Mouse (Mus musculus): ENCODE measurements around the gene Slc22a18. TPM values are rescaled to one million over a fixed set of nuclear protein-coding genes. Genes with fewer than 3 reads are reported as not detected.

The Slc22a18 gene
- total and polyA plus RNA-seq, 2 experiments = 64.4 to 344 TPM

GRCm38 (mm10) chr7:143460874-143461273 is 12.7 kb upstream of the Slc22a18 start, which contains the start of gene Cdkn1c:
Cdkn1c (minus strand) TSS chr7:143461050.
- no peaks in the 10 kb centered on the region for H3K36me3 ChIP-seq (ENCODE audit: control insufficient read depth, insufficient read depth, low read length)
- no peaks in the 10 kb centered on the region; the same call in 1 of the 2 replicates for H3K4me1 ChIP-seq (ENCODE audit: control insufficient read depth, insufficient read depth, low read length)
- peak within 1 kb of the TSS; percentile 62 for H3K9ac ChIP-seq (ENCODE audit: low read depth, low read length)
- TF ChIP-seq POLR2A (IDR thresholded peaks at IDR 0.05; ENCODE audit: extremely low read depth, insufficient read depth, low read length) (peak; percentile 46; the same call in 1 of the 2 replicates), CTCF (IDR thresholded peaks at IDR 0.05; ENCODE audit: low read depth, low read length) (no peak)
- DNase-seq (ENCODE audit: extremely low read depth, low read depth, low spot score) = peak; percentile 48
- H3K4me3 ChIP-seq (ENCODE audit: insufficient read depth, low read depth, low read length) = peak within 1 kb of the TSS; percentile 68
- H3K79me2 ChIP-seq (ENCODE audit: control insufficient read depth, insufficient read depth, low read length) = no peaks in the 10 kb centered on the region
- 22% methylated on average over 48 of the region's 48 CpGs for WGBS
- H3K27me3 ChIP-seq (ENCODE audit: control insufficient read depth, insufficient read depth, low read length) = peaks cover 24% of the 10 kb centered on the region
- no peak within 1 kb of the TSS for H3K27ac ChIP-seq (replicated peaks; ENCODE audit: insufficient read depth, low read depth, low read length)

DNA sequence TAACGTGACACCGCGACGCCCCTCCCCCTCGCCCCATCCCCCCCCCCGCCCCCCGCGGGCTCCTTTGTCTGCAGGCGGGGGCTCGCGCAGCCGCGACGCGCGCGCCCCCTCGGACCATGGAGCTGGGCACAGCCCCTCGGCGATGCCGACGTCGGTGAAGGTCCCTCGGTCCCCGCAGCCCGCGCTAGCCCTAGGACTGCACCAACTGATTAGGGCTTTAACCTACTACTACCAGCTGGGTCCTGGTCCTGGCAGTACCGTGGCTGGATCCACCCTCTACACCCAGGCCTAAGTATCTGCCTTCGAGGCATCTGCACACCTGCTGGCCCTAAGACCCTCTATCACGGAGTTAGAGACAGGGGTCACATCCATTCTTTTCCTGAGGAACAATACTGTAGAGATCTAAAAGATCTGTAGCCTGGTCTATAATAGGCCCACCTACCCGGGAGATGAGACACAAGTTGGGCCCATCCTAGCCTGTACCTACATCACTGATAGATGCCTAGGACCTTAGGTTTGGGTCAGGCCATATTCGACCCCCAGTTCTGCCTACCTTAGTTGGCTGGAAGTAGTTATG is 12.2 kb upstream of the Slc22a18 start:
- no peak for TF ChIP-seq CTCF (IDR thresholded peaks at IDR 0.05; ENCODE audit: low read depth, low read length)
- TF ChIP-seq POLR2A (IDR thresholded peaks at IDR 0.05; ENCODE audit: extremely low read depth, insufficient read depth, low read length) = no peak
- Histone ChIP-seq H3K27me3 (ENCODE audit: control insufficient read depth, insufficient read depth, low read length) (peaks cover 24% of the 10 kb centered on the region), H3K36me3 (ENCODE audit: control insufficient read depth, insufficient read depth, low read length) (no peaks in the 10 kb centered on the region), H3K79me2 (ENCODE audit: control insufficient read depth, insufficient read depth, low read length) (no peaks in the 10 kb centered on the region), H3K4me3 (ENCODE audit: insufficient read depth, low read depth, low read length) (peak overlapping the region; percentile 31; the same call in 1 of the 2 replicates), H3K9ac (ENCODE audit: low read depth, low read length) (no peak overlapping the region), H3K27ac (replicated peaks; ENCODE audit: insufficient read depth, low read depth, low read length) (no peak overlapping the region), H3K4me1 (ENCODE audit: control insufficient read depth, insufficient read depth, low read length) (no peaks in the 10 kb centered on the region; the same call in 1 of the 2 replicates)
- no peak for DNase-seq (ENCODE audit: extremely low read depth, low read depth, low spot score)
- 40% methylated on average over 27 of the region's 32 CpGs for WGBS

DNA sequence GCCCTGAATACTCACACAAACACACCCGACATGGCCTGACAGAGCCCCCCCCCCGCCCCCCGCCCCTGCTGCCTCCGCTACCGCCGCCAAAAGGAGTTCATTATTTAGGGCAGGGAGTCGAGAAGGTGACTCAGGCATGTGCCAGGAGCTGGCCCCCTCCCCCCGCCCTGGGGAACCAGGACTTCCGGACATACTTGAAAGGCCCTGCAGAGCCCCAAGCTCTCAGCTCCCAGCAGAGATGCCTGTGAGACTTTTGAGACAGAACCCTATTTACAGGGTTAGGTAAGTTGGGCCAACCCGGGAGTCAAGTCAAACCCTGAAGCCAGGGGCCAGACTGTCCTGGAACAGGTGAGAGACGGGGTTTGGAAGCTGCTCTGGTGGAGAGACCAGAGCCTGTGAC is 11.6 kb upstream of the Slc22a18 start:
- WGBS = 83% methylated on average over 11 of the region's 11 CpGs
- Histone ChIP-seq H3K4me3 (ENCODE audit: insufficient read depth, low read depth, low read length) (no peak overlapping the region), H3K9ac (ENCODE audit: low read depth, low read length) (no peak overlapping the region), H3K27me3 (ENCODE audit: control insufficient read depth, insufficient read depth, low read length) (peaks cover 24% of the 10 kb centered on the region), H3K4me1 (ENCODE audit: control insufficient read depth, insufficient read depth, low read length) (no peaks in the 10 kb centered on the region; the same call in 1 of the 2 replicates), H3K27ac (replicated peaks; ENCODE audit: insufficient read depth, low read depth, low read length) (no peak overlapping the region), H3K79me2 (ENCODE audit: control insufficient read depth, insufficient read depth, low read length) (no peaks in the 10 kb centered on the region), H3K36me3 (ENCODE audit: control insufficient read depth, insufficient read depth, low read length) (no peaks in the 10 kb centered on the region)
- no peak for DNase-seq (ENCODE audit: extremely low read depth, low read depth, low spot score)
- TF ChIP-seq CTCF (IDR thresholded peaks at IDR 0.05; ENCODE audit: low read depth, low read length) (no peak), POLR2A (IDR thresholded peaks at IDR 0.05; ENCODE audit: extremely low read depth, insufficient read depth, low read length) (no peak)

GRCm38 (mm10) chr7:143462516-143462915 is 11.0 kb upstream of the Slc22a18 start:
- TF ChIP-seq POLR2A (IDR thresholded peaks at IDR 0.05; ENCODE audit: extremely low read depth, insufficient read depth, low read length) (no peak), CTCF (IDR thresholded peaks at IDR 0.05; ENCODE audit: low read depth, low read length) (no peak)
- H3K27ac ChIP-seq (replicated peaks; ENCODE audit: insufficient read depth, low read depth, low read length) = no peak overlapping the region
- peaks cover 24% of the 10 kb centered on the region for H3K27me3 ChIP-seq (ENCODE audit: control insufficient read depth, insufficient read depth, low read length)

DNA sequence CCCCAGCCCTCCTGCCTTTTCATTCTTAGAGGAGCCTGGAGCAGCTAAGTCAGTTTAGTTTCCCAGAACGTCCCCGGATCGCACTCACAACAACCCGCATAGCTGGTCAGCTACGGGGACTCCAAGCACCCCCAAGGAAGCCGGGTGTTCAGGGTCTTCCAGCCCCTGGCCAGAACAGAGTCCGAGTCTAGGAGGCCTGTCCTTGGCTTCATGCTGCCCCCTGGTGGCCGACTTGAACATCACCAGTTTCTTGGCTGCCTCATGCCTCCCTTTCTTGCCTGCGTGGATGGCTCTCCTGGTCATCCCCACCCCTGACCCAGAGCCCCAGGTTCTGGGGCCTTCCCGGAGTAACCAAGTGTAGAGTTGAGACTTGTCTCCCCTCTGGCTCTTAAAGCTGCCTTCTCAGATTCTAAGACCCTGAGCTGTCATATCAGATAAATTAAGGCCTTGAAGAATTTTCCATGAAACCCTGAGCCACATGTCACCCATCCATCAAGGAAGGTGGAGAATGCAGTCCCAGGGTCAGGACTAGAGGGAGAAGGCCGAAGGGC is 9.6 kb upstream of the Slc22a18 start:
- Histone ChIP-seq H3K36me3 (ENCODE audit: control insufficient read depth, insufficient read depth, low read length) (no peaks in the 10 kb centered on the region), H3K27ac (replicated peaks; ENCODE audit: insufficient read depth, low read depth, low read length) (no peak overlapping the region), H3K27me3 (ENCODE audit: control insufficient read depth, insufficient read depth, low read length) (peaks cover 22% of the 10 kb centered on the region), H3K4me3 (ENCODE audit: insufficient read depth, low read depth, low read length) (no peak overlapping the region), H3K79me2 (ENCODE audit: control insufficient read depth, insufficient read depth, low read length) (no peaks in the 10 kb centered on the region), H3K9ac (ENCODE audit: low read depth, low read length) (no peak overlapping the region), H3K4me1 (ENCODE audit: control insufficient read depth, insufficient read depth, low read length) (no peaks in the 10 kb centered on the region; the same call in 1 of the 2 replicates)
- peak; percentile 92 for TF ChIP-seq CTCF (IDR thresholded peaks at IDR 0.05; ENCODE audit: low read depth, low read length)
- TF ChIP-seq POLR2A (IDR thresholded peaks at IDR 0.05; ENCODE audit: extremely low read depth, insufficient read depth, low read length) = no peak
- 28% methylated on average over 11 of the region's 11 CpGs for WGBS
- DNase-seq (ENCODE audit: extremely low read depth, low read depth, low spot score) = peak; percentile 33

More at GRCm38 (mm10) chr7:143462516-143462915, 11.0 kb upstream of the Slc22a18 start:
- no peaks in the 10 kb centered on the region for H3K36me3 ChIP-seq (ENCODE audit: control insufficient read depth, insufficient read depth, low read length)
- H3K4me1 ChIP-seq (ENCODE audit: control insufficient read depth, insufficient read depth, low read length) = no peaks in the 10 kb centered on the region; the same call in 1 of the 2 replicates
- 87% methylated on average over 5 of the region's 5 CpGs for WGBS
- H3K79me2 ChIP-seq (ENCODE audit: control insufficient read depth, insufficient read depth, low read length) = no peaks in the 10 kb centered on the region
- no peak overlapping the region for H3K4me3 ChIP-seq (ENCODE audit: insufficient read depth, low read depth, low read length)
- H3K9ac ChIP-seq (ENCODE audit: low read depth, low read length) = no peak overlapping the region
- no peak for DNase-seq (ENCODE audit: extremely low read depth, low read depth, low spot score)

Data from liver, adult 2 months (tissue).